Mouse (Mus musculus) liver, adult 2 months (tissue): ENCODE measurements around the gene Rinl.

Experiments
- CTCF ChIP-seq: fragments of 200-500 bp; IDR thresholded peaks from 2 replicates; pipeline ENCODE4 v1.5.1; 2011; ENCODE audit warnings: low read depth, low read length, control low read depth
- POLR2A ChIP-seq: fragments of 200-500 bp; IDR thresholded peaks from 2 replicates; pipeline ENCODE4 v1.6.1; 2011; ENCODE audit warnings: low read length, control low read depth; ENCODE audit not compliant: insufficient read depth; ENCODE audit errors: extremely low read depth

DNA sequence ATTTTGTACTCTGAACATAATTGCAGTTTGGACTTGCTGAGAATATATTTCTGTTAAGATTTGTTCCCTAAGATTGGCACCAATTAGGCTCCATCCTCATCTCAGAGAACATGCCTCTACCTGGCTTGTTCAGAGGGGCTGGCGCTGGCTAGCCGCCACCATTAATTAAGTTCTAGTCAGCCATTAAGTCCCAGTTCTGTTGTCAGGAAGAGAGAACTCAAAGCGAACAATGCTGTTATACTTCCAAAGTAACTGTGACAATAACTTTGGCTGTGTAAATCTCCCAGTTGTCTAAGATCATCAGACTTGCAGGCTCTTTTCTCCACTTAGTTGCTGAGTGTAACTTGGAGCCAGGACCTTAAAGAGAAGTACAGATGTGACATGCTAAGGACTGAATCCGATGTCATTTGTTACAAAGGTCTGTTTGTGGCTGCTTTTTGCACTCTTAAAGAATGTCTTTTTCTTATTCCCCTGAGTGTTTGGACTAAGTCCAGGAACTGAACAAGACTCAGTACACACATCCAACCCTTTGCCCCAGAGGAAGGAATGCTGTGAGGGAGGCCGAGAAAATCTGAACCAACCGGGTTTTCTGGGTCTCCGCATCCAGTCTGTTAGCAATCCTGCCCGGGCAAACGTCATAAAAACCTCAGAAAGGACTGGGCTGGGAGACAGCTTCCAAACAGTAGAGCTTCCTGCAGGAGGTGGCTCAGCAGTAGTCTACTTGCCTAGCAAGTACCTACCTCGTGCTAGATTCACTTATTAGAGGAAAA is 13.3 kb downstream of the Rinl start:
- TF ChIP-seq CTCF, result no peak
- no peak for TF ChIP-seq POLR2A
